Mouse (Mus musculus) adrenal gland, postnatal 25 days (tissue): ENCODE data around the gene Ascl3. TPM values are rescaled to one million over a fixed set of nuclear protein-coding genes. Genes with fewer than 3 reads are reported as not detected.

Experiments
- DNase-seq: peaks from one replicate; pipeline ENCODE4 v3.0.0; 2021; ENCODE audit warnings: mixed read lengths
- total RNA-seq: library from RNA; stranded (reverse); gene quantifications from 2 replicates; pipeline ENCODE4 v1.2.3, GENCODE M21; 2021

Gene Ascl3
- total RNA-seq, 1 experiment from 2014 or later = not detected

DNA sequence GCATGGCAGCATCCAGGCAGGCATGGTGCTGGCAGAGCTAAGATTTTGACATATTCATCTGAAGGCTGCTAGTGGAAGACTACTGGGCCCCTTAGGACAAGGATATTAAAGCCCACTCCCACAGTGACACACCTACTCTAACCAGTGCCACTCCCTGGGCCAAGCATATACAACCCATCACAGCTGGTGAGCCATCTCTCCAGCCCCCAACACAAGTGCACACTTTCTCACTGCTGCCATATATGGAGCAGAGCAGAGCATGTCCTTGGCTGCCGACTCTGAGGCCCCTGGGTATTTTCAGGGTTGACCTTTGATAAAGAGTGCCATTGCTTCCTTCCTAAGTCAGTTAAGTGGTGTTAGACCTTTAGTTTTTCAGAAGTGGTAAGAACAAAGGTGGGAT is 21.5 kb downstream of the Ascl3 start:
- DNase-seq = no peak

DNA sequence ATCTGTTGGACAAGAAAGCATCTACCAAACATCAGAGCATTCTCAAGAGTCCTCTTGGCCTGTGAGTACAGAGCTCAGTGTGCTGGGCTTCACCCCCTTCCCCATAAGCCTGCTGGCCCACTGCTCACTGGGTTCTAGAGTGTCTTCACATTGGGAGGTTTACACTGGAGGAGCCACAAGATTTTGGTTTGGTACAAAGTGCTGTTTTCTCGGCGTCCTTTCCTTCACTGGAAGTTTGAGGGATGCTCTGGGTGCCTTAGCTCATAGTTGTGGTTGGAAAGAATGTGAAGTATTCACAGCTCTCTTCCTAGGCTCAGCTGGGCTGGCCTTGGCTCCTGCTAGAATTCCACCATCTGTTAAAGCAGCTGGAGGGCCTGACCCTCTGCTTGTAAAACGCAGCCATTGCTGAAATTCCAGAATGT is 22.6 kb downstream of the Ascl3 start:
- no peak for DNase-seq

DNA sequence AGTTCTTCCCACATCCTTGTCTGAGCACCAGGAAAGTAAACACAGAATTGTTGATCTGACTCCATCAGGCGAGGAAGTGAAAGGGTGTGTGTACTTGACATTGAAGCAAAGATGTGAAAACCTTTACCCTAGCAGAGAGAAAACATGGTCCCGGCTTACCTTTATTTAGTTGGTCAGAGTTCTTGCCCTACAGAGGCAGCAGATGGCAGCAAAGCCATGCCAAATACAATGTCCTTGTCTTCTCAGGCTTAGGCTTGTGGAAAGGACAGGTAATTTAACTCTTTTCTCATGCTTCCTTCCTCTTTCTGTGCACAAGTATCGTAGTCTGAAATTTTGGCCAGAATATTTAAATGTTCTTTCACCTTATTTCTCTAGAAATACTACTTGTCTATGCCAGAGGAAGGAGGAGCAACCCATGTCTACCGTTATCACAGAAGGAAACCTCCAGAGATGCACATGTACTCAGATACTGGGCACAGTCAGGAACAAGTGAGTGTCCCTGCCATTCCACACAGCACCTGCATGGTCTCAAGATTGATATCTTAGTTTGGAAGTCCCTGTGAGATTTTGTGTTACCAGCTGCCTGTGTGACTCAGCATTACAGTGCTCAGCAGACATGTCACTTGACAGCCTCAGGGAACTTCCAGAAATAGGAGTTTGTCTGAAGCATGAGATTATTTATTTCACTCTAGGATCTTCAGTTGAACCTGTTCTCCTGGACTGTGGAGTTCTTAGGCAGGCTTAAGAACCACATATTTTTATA is 24.3 kb downstream of the Ascl3 start:
- no peak for DNase-seq

DNA sequence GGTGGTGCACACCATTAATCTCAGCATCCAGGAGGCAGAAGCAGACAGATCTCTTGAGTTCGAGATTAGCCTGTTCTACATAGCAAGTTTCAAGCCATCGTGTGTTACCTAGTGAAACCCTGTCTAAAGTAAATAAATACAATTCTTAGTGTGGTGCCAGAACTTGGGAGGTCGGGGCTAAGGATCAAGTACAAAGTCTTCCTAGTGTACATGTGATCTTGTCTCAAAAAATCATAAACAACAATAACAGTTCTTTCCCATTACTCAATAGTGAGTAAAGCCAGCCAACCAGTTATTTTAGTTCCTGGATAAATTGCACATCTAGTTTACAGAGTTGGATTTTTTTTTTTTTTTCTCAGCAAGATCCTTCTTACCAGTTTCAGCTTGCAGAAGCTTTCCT is 27.1 kb downstream of the Ascl3 start:
- DNase-seq = no peak

DNA sequence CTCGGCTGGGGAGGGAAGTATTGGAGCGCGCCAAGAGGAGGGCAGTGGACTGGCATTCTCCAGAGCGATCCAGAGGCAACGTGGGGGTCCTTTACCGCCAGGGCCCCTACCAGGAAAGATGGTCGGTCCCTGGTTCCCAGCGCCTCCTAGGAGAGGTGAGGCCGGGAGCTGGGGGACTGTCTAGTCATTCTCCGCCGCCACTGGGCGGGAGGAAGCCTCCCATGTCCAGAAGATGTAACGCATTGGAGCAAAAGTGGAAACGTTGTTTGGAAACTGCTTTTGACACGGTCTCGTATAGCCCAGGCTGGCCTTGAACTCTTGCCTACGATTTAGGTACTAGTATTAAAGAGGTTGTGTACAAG is 27.5 kb downstream of the Ascl3 start:
- DNase-seq = no peak

DNA sequence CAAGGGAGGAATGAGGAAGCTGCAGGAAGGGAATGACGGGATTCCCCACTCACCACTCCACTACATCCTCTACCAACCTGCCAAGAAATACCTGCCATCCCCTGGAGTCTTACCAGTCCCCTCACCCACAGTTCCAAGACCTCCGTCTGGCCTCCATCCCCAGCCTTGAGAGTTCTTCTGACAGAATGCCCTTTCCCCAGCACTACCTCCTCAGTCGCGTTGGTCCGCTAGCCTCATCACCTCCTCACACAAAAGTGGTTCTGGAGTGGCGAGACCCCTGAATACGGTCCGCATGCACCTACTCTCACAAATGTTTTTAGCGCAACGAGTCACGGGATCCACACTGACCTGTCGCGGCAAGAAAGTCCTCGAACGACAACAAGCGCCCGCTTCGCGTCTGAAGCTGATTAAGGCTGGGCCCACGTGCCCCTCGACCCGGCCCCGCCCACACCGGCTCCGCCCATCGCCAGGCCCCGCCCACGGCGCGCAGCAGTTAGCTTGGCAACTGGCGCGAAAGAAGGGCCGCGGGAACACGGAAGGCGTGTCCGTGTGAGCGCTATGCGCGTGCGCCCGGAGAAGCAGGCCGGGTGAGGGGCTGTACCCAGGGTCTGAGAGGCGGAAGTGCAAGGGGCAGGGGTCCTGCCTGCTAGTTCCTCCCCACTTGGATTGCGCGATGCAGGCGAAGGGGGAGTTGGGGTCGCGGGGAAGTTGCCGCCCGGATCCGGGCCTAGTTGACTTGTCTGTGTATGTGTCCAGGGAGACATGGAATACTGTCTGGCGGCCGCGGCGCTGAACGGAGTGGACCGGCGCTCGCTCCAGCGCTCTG is 28.1 kb downstream of the Ascl3 start, which contains the start of the genes St5 and Akip1:
TSS of gene St5 (minus strand) at position 416 of the 826 bp plus-strand sequence.
TSS of gene Akip1 (plus strand) at position 501 of the 826 bp plus-strand sequence.
- DNase-seq = peak; percentile 99

DNA sequence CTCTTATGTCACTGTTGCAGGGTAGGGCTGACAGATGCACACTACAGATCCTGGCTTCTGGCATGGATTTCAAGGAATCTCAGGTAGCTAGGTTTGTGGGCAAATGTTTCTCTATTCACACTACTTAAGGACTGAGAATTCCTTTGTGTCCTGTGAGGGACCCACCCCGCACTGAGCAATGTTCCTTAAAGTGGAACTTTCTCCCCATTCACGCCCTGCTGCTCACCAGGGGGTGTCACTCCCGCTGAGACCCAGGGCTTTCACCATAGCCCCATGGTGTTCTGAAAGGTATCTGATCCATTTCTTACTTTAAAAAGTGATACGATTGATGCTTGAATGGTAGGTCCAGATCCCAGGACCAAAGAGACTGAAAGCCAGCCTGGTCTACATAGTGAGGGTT is 28.8 kb downstream of the Ascl3 start:
- no peak for DNase-seq

DNA sequence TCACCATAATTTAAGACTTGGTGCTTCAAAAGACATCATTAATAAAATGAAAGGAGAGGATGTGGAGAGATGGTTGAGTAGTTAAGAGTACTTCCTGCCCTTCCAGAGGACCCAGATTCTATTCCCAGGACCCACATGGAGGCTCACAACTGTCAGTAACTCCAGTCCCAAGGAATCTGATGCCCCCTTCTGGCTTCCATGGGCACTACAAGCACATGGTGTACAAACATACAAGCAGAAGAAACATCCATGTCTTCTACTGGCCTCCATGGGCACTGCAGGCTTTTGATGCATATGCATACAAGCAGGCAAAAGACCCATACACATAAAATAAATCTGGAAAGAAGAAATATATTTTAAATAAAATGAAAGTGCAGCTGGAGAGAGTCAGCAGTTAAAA is 31.3 kb downstream of the Ascl3 start:
- DNase-seq = no peak

DNA sequence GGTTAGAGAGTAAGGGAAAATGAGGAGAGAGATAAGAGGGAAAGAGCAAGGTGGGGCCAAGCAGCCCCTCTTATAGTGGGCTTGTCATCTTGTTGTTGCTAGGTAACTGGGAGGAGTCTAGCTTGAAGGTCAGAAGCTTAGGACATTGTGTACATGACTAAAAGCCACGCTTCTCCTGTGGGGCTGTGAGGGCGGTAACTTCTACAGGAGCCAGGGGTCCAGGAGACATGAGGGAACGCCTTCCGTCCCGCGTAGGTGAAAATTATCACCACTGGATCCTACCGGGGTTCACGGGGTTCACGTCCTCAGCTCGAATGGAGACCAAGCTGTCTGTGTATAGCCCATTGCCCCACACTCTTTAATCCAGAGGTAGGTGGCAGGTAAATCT is 36.2 kb downstream of the Ascl3 start:
- no peak for DNase-seq

DNA sequence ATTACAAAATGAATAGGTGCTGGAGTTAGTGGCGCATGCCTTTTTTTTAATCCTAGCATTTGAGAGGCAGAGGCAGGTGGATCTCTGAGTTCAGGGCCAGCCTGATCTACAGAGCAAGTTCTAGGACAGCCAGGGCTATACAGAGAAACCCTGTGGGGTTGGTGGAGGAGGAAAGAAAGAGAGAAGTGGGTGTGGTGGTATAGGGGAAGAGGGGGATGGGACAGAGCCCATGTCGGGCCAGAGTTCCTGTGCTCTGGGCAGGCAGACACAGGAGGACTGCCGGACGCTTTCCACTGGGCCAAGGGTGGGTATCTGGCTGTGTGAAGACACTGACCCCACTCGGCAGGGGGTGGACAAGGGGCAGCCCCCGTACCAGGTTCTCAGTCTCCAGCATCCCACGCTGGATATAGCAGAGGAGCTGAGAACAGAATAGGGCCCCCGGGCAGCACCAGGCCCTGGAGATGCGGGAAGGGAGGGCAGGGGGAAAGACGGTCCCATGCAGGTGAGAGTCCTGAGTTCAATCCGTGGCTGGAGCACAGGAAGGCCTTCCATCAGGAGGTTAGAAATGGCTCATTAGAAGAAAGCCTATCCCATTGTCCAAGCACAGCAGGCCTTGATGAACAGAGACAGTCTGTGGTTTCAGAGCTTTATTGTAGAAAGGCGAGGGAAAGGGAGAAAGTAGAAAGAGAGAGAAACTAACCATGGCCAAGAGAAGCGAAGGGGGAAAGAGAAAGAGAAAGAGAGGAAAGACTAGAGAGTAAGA is 36.8 kb downstream of the Ascl3 start:
- DNase-seq = no peak

DNA sequence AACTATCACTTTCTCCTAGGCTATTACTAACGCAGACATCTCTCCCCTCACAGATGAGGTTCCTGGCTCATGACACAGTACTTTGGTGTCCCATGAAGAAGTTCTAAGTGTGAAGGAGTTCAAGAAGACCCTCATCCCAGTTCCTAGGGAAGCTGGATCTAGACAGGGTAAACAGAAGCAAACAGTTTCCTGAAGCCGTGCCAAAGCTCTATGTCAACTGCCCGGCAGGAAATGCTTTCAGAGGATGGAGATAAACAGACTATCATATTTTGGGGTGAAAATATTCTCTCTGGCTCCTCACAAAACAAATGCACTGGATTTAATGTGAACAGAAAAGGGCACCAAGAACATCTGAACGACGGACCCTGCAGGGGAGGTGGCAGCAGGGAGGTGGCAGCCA is 40.6 kb downstream of the Ascl3 start:
- DNase-seq = no peak

DNA sequence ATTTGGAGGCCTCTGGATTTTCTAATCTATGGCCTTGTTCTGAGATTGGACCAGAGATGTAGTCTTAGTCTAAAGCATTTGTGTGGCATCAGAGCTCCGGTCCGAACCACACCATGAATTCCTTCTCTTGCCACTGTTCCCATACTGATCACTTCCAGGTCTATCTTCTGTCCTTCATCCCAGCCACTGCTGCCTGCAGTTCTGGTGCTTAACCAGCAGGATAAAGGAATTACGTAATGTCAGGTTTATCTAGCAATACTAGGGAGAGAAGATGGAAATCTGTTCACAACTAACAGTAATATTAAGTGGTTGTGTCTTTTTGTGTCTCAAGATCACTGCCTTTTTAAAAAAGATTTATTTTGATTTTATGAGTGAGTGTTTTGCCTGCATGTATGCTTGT is 41.4 kb downstream of the Ascl3 start:
- no peak for DNase-seq

DNA sequence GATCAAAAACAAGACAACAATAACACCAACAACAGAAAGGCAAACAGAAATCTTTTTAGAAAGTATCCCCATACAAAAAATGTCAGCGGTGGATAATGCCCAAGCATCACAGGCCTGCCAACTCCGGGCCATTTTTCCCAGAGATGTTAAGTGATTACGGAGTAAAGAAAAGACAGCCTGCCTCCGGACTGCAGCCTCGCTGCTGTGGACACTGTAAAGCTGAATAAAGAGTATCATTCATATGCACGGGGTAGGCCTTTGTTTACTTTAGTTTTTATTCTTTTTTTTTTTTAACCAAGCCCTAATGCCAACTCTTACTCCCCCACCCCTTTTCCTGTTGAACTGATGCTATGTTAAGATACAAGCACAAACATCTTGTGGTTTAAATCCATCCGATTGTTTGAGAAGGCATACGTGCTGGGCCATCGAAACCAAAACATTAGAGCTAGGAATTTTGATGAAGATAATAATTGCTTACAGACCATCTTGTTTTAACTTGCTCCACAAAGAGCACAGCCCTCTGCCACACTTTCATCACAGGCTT is 44.9 kb downstream of the Ascl3 start:
- DNase-seq = no peak

DNA sequence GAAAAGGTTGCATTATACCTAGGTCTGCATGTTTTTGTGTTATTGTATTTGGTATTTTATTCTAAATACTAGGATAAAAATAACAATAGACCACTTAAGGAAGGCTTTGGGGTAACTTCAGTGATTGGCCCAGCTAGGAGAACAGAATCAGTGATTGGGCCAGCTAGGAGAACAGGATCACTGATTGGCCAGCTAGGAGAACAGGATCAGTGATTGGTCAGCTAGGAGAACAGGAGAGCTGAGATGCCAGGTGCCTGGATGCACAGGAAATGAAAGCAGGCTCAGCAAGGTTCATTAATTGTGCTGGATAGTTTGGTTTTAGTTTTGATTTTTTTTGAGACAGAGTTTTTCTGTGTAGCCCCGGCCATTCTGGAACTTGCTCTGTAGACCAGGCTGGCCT is 50.6 kb downstream of the Ascl3 start:
- DNase-seq = no peak

DNA sequence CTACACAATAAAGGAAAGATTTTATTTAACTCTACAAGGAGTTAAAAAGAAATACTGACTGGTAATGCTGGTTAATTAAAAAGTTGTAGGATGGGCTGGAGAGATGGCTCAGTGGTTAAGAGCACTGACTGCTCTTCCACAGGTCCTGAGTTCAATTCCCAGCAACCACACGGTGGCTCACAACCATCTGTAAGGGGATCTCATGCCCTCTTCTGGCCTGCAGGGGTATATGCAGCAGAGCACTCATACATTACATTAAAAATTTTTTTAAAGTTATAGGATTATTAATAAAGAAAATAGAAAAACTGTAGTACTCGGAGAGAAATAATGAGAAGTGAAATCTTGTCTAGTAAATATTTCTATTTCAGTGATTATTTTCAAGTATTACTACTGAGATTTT is 51.2 kb downstream of the Ascl3 start:
- DNase-seq = no peak

Other genes with a start within 250 kb of the Ascl3 start
- gene Trim66, start 223.6 kb downstream of the Ascl3 start, total RNA-seq = 0.19 and 0.33 TPM in 2 replicates
- gene Rpl27a, start 212.6 kb downstream of the Ascl3 start, total RNA-seq = 201 and 220 TPM in 2 replicates
- 34.0 and 43.3 TPM in 2 replicates for gene St5, start 28.1 kb downstream of the Ascl3 start, total RNA-seq
- gene Akip1, start 28.0 kb downstream of the Ascl3 start, total RNA-seq = 29.8 and 36.6 TPM in 2 replicates
- gene BC051019, start 7.9 kb downstream of the Ascl3 start, total RNA-seq = not detected in 2 replicates
- 39.8 and 41.5 TPM in 2 replicates for gene Tmem9b, start 21.1 kb upstream of the Ascl3 start, total RNA-seq
- 0.24 and 0.48 TPM in 2 replicates for gene Nrip3, start 50.3 kb upstream of the Ascl3 start, total RNA-seq
- gene Scube2, start 134.0 kb upstream of the Ascl3 start, total RNA-seq = 0.52 and 1.3 TPM in 2 replicates
- gene Dennd5a, start 228.7 kb upstream of the Ascl3 start, total RNA-seq = 143 and 171 TPM in 2 replicates